Mouse (Mus musculus) adrenal gland, postnatal 0 days (tissue): ENCODE measurements around the gene C2. TPM values are rescaled to one million over a fixed set of nuclear protein-coding genes. Genes with fewer than 3 reads are reported as not detected.

Experiments used
- microRNA-seq: library from miRNA; unstranded; fragments of <30 nt; microRNA quantifications from one replicate; pipeline ENCODE4, GENCODE M21; 2016; ENCODE audit warnings: borderline replicate concordance; ENCODE audit not compliant: insufficient number of aligned reads
- polyA plus RNA-seq: library from polyadenylated mRNA; unstranded; fragments of >200 nt; fragmentation: Nextera tagmentation; extraction: Ambion mirVana; gene quantifications from 2 replicates; pipeline ENCODE4 v1.2.1, GENCODE M21; 2015

Gene C2
- 37.4 and 41.0 TPM in 2 replicates for polyA plus RNA-seq

GRCm38 (mm10) chr17:34898160-34898586, at the start of gene C2, which contains the start of gene Ehmt2:
TSS of gene C2 (minus strand) at chr17:34898265.
TSS of gene Ehmt2 (plus strand) at chr17:34898469.

GRCm38 (mm10) chr17:34931061-34931734, 33.1 kb upstream of the C2 start, which contains the start of gene Neu1:
TSS of gene Neu1 (plus strand) at chr17:34931253.

GRCm38 (mm10) chr17:34913930-34914665, 16.0 kb upstream of the C2 start, which contains the start of gene Slc44a4:
TSS of gene Slc44a4 (plus strand) at chr17:34914466.

GRCm38 (mm10) chr17:34881683-34882310, 16.3 kb downstream of the C2 start, which contains the start of gene Gm20547:
TSS of gene Gm20547 (minus strand) at chr17:34882042.

GRCm38 (mm10) chr17:34879336-34879879, 18.7 kb downstream of the C2 start, which contains the start of gene Zbtb12:
TSS of gene Zbtb12 (plus strand) at chr17:34879483.

GRCm38 (mm10) chr17:34862416-34863081, 35.5 kb downstream of the C2 start, which contains the start of gene Cfb:
TSS of gene Cfb (minus strand) at chr17:34862518.

GRCm38 (mm10) chr17:34849722-34850516, 48.1 kb downstream of the C2 start, which contains the start of the genes Skiv2l and Nelfe:
TSS of gene Skiv2l (minus strand) at chr17:34850210.
TSS of gene Nelfe (plus strand) at chr17:34850391.

GRCm38 (mm10) chr17:34836856-34837221, 61.2 kb downstream of the C2 start, which contains the start of the genes Stk19 and Dxo:
TSS of gene Stk19 (minus strand) at chr17:34836945.
TSS of gene Dxo (plus strand) at chr17:34837019.

Small RNA genes within 50 kb of the gene (microRNA-seq; reads per million reads assigned to microRNA genes)
- gene Mir6970 = not detected
- gene Mir6971 = 1.8 reads per million
- gene Mir6972 = not detected

Other genes with a start within 250 kb of the C2 start
- 10.3 and 10.4 TPM in 2 replicates for gene Tnxb, start 227.7 kb downstream of the C2 start, polyA plus RNA-seq
- gene C4b, start 154.4 kb downstream of the C2 start, polyA plus RNA-seq = 182 and 224 TPM in 2 replicates
- gene Cyp21a1, start 93.7 kb downstream of the C2 start, polyA plus RNA-seq = 2,316 and 6,586 TPM in 2 replicates
- gene Stk19, start 61.3 kb downstream of the C2 start, polyA plus RNA-seq = 37.9 and 41.1 TPM in 2 replicates
- gene Dxo, start 61.2 kb downstream of the C2 start, polyA plus RNA-seq = 34.6 and 62.4 TPM in 2 replicates
- gene Skiv2l, start 48.1 kb downstream of the C2 start, polyA plus RNA-seq = 23.8 and 36.5 TPM in 2 replicates
- 56.9 and 73.9 TPM in 2 replicates for gene Nelfe, start 47.9 kb downstream of the C2 start, polyA plus RNA-seq
- gene Cfb, start 35.7 kb downstream of the C2 start, polyA plus RNA-seq = 27.2 and 40.8 TPM in 2 replicates
- gene Zbtb12, start 18.8 kb downstream of the C2 start, polyA plus RNA-seq = 1.6 and 1.9 TPM in 2 replicates
- not detected in 2 replicates for gene Gm20547, start 16.2 kb downstream of the C2 start, polyA plus RNA-seq
- 45.4 and 52.6 TPM in 2 replicates for gene Ehmt2, start 204 bp upstream of the C2 start, polyA plus RNA-seq
- 1.1 TPM in 2 replicates for gene Slc44a4, start 16.2 kb upstream of the C2 start, polyA plus RNA-seq
- gene Neu1, start 33.0 kb upstream of the C2 start, polyA plus RNA-seq = 24.3 and 32.3 TPM in 2 replicates
- 1.4 and 1.6 TPM in 2 replicates for gene Hspa1b, start 61.0 kb upstream of the C2 start, polyA plus RNA-seq
- gene Gm20481, start 71.6 kb upstream of the C2 start, polyA plus RNA-seq = not detected in 2 replicates
- 11.8 and 21.4 TPM in 2 replicates for gene Hspa1a, start 73.9 kb upstream of the C2 start, polyA plus RNA-seq
- gene Hspa1l, start 74.4 kb upstream of the C2 start, polyA plus RNA-seq = 0.11 and 0.17 TPM in 2 replicates
- 62.8 and 87.8 TPM in 2 replicates for gene Lsm2, start 83.6 kb upstream of the C2 start, polyA plus RNA-seq
- 31.9 and 37.8 TPM in 2 replicates for gene Vars, start 102.7 kb upstream of the C2 start, polyA plus RNA-seq
- 0.21 and 0.35 TPM in 2 replicates for gene Vwa7, start 118.3 kb upstream of the C2 start, polyA plus RNA-seq
- 4.2 and 6.4 TPM in 2 replicates for gene Sapcd1, start 129.8 kb upstream of the C2 start, polyA plus RNA-seq
- gene Msh5, start 148.5 kb upstream of the C2 start, polyA plus RNA-seq = 2.5 and 3.4 TPM in 2 replicates
- gene Clic1, start 151.7 kb upstream of the C2 start, polyA plus RNA-seq = 309 and 357 TPM in 2 replicates
- gene Ddah2, start 160.8 kb upstream of the C2 start, polyA plus RNA-seq = 134 and 219 TPM in 2 replicates
- gene Ly6g6c, start 167.1 kb upstream of the C2 start, polyA plus RNA-seq = 0.19 and 0.61 TPM in 2 replicates
- gene Mpig6b, start 167.9 kb upstream of the C2 start, polyA plus RNA-seq = 0.55 and 0.69 TPM in 2 replicates
- 0.12 and 0.55 TPM in 2 replicates for gene Ly6g6e, start 178.6 kb upstream of the C2 start, polyA plus RNA-seq
- gene Ly6g6d, start 179.8 kb upstream of the C2 start, polyA plus RNA-seq = 1.4 and 2.1 TPM in 2 replicates
- gene Ly6g6f, start 187.3 kb upstream of the C2 start, polyA plus RNA-seq = 0.22 and 0.73 TPM in 2 replicates
- 94.1 and 104 TPM in 2 replicates for gene Abhd16a, start 191.0 kb upstream of the C2 start, polyA plus RNA-seq
- gene Ly6g5c, start 210.0 kb upstream of the C2 start, polyA plus RNA-seq = not detected in 2 replicates
- gene Ly6g5b, start 217.2 kb upstream of the C2 start, polyA plus RNA-seq = 0.30 and 0.47 TPM in 2 replicates
- gene Gpank1, start 223.2 kb upstream of the C2 start, polyA plus RNA-seq = 14.4 and 16.6 TPM in 2 replicates
- 161 and 223 TPM in 2 replicates for gene Csnk2b, start 223.8 kb upstream of the C2 start, polyA plus RNA-seq
- 8.9 and 11.5 TPM in 2 replicates for gene D17H6S53E, start 228.1 kb upstream of the C2 start, polyA plus RNA-seq
- 26.8 and 40.5 TPM in 2 replicates for gene Apom, start 233.8 kb upstream of the C2 start, polyA plus RNA-seq
- 40.7 and 47.0 TPM in 2 replicates for gene Bag6, start 236.9 kb upstream of the C2 start, polyA plus RNA-seq